Mouse (Mus musculus) liver, adult (tissue): ENCODE data around the gene Ugt2a1.
"Not testable (repeated sequence)": the region's sequence is repeated elsewhere in the genome, so short reads cannot be mapped to it uniquely, and the experiment has no call there.

Experiments used
- GATA4 ChIP-seq: IDR thresholded peaks from 2 replicates; pipeline ENCODE4 v1.6.1; 2014; ENCODE audit warnings: mild to moderate bottlenecking, low read length; ENCODE audit not compliant: insufficient replicate concordance

The Ugt2a1 gene

DNA sequence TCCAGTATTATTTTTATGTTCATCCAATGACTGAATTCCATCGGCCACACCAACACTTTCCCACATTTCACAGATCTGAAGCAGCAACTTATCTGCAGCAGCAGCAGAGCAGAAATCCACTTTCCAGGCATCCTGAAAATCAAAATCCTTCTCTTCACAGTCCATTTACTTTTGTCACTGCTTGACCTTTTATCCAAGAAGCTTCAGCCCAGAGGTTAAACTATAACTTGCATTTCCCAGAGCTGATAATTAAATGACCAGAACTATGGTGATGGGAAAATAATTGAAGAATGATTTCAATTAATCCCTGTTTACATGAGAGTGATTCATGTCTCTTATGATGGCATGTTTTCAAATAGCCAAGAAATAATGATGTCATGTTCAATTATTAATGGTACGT, 66.6 kb downstream of the Ugt2a1 start, which contains the start of gene Ugt2b38:
Gene Ugt2b38 (minus strand): TSS at position 163 of the 400 bp plus-strand sequence.
- TF ChIP-seq GATA4: not testable (repeated sequence)
